Mouse (Mus musculus) brain, embryonic 14.5 days (tissue): ENCODE measurements around the gene Mme.

Source experiments
- CTCF ChIP-seq: fragments of 200-500 bp; IDR thresholded peaks from 2 replicates; pipeline ENCODE4 v1.5.1; 2012; ENCODE audit warnings: inconsistent platforms, mild to moderate bottlenecking, moderate library complexity, borderline replicate concordance; ENCODE audit not compliant: insufficient read depth, insufficient read length; ENCODE audit errors: extremely low read depth
- POLR2A ChIP-seq: fragments of 200-500 bp; IDR thresholded peaks from 2 replicates; pipeline ENCODE4 v1.6.1; 2012; ENCODE audit warnings: mild to moderate bottlenecking, inconsistent platforms, borderline replicate concordance; ENCODE audit not compliant: poor library complexity, insufficient read depth, insufficient read length, severe bottlenecking; ENCODE audit errors: extremely low read depth

DNA sequence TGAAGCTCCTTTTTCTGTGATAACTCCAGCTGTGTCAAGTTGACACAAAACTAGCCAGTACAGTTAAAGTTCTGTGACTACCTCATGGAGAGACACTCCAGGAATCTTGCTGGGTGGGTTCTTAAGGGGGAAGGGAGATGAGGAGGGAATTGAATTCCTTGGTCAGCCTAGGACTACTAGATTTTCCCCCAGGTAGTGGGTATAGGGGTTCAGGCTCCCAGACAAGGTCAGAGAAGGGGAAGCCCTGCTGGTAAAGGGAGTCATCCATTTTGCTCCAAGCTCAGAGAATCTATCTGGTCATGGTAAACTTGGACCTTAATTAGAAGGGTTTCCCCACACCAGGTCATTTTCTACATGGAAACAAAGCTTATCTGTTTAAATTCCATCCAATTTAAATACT lies 2.4 kb downstream of the Mme start:
- no peak for TF ChIP-seq POLR2A
- no peak for TF ChIP-seq CTCF
